Mouse (Mus musculus) kidney, adult 2 months (tissue): ENCODE results near the gene Shisal2b. TPM values are rescaled to one million over a fixed set of nuclear protein-coding genes. Genes with fewer than 3 reads are reported as not detected.

Experiments used
- DNase-seq: peaks from one replicate; pipeline ENCODE4 v3.0.0; 2021
- H3K27ac ChIP-seq: fragments of 200-500 bp; 2 replicates; pipeline ENCODE4 v1.5.1; 2012; ENCODE audit warnings: low read depth, low read length, control low read depth, inconsistent platforms; ENCODE audit not compliant: insufficient read depth
- H3K27me3 ChIP-seq: fragments of 200-500 bp; replicated peaks from 2 replicates; pipeline ENCODE4 v1.6.1; 2012; ENCODE audit warnings: mild to moderate bottlenecking, moderate library complexity, low read length, inconsistent platforms; ENCODE audit not compliant: control insufficient read depth, insufficient read depth
- H3K36me3 ChIP-seq: fragments of 200-500 bp; 2 replicates; pipeline ENCODE4 v1.6.1; 2012; ENCODE audit warnings: mild to moderate bottlenecking, moderate library complexity, low read length, inconsistent platforms; ENCODE audit not compliant: control insufficient read depth, insufficient read depth
- H3K4me1 ChIP-seq: fragments of 200-500 bp; 2 replicates; pipeline ENCODE4 v1.6.1; 2011; ENCODE audit warnings: low read length; ENCODE audit not compliant: control insufficient read depth, insufficient read depth
- H3K4me3 ChIP-seq: fragments of 200-500 bp; 2 replicates; pipeline ENCODE4 v1.5.1; 2011; ENCODE audit warnings: mild to moderate bottlenecking, low read depth, low read length, control low read depth; ENCODE audit not compliant: insufficient read depth
- CTCF ChIP-seq: fragments of 200-500 bp; conservative IDR thresholded peaks from 2 replicates; pipeline ENCODE4 v1.5.1; 2011; ENCODE audit warnings: low read depth, mild to moderate bottlenecking, control low read depth, low read length, moderate library complexity, mixed read lengths; ENCODE audit not compliant: insufficient read depth, insufficient read length
- POLR2A ChIP-seq: fragments of 200-500 bp; IDR thresholded peaks from one replicate; pipeline ENCODE4 v1.6.1; 2011; ENCODE audit warnings: low read depth, low read length, control low read depth
- WGBS: fragments of 180-500 bp; shearing (Covaris S2); methylation state at CpG from one replicate; pipeline ENCODE4 v1.1.7; 2018; 5-methylcytosine and 5-hydroxymethylcytosine counted together
- polyA plus RNA-seq: library from polyadenylated mRNA; depleted of rRNA; stranded (reverse); fragments of >200 nt; gene quantifications from 2 replicates; pipeline ENCODE4 v1.2.3, GENCODE M21; 2012

The Shisal2b gene
- polyA plus RNA-seq, 1 experiment: not detected

- no peak for DNase-seq
- no peaks in the 10 kb centered on the region for H3K36me3 ChIP-seq
- 29% methylated on average over 13 of the region's 16 CpGs for WGBS
- no peak for TF ChIP-seq POLR2A
- H3K27ac ChIP-seq: no peak overlapping the region
- H3K4me1 ChIP-seq: no peaks in the 10 kb centered on the region
- H3K4me3 ChIP-seq: no peak overlapping the region
- no peaks in the 10 kb centered on the region; the same call in 1 of the 2 replicates for H3K27me3 ChIP-seq
Observed at GRCm38 (mm10) chr13:104883566-104884249, 20.0 kb upstream of the Shisal2b start.

- H3K36me3 ChIP-seq: no peaks in the 10 kb centered on the region
- no peak overlapping the region for H3K27ac ChIP-seq
- no peaks in the 10 kb centered on the region for H3K4me1 ChIP-seq
- no peaks in the 10 kb centered on the region; the same call in 1 of the 2 replicates for H3K27me3 ChIP-seq
- DNase-seq: no peak
- 74% methylated on average over 4 of the region's 4 CpGs for WGBS
- TF ChIP-seq POLR2A: no peak
- no peak for TF ChIP-seq CTCF
- H3K4me3 ChIP-seq: no peak overlapping the region
Observed at GRCm38 (mm10) chr13:104878508-104878907, 14.8 kb upstream of the Shisal2b start.

GRCm38 (mm10) chr13:104869907-104870306 lies 6.2 kb upstream of the Shisal2b start:
- no peak for DNase-seq
- WGBS: 95% methylated on average over 2 of the region's 2 CpGs
- TF ChIP-seq CTCF (no peak), POLR2A (no peak)
- H3K4me3 ChIP-seq: no peak overlapping the region
- no peak overlapping the region for H3K27ac ChIP-seq
- no peaks in the 10 kb centered on the region for H3K27me3 ChIP-seq
- H3K36me3 ChIP-seq: no peaks in the 10 kb centered on the region
- H3K4me1 ChIP-seq: no peaks in the 10 kb centered on the region

- 84% methylated on average over 5 of the region's 5 CpGs for WGBS
Observed at GRCm38 (mm10) chr13:104866726-104867125, 3.0 kb upstream of the Shisal2b start.

GRCm38 (mm10) chr13:104853645-104854044 lies 10.0 kb downstream of the Shisal2b start:
- no peak for DNase-seq
- no peak overlapping the region for H3K27ac ChIP-seq
- H3K4me3 ChIP-seq: no peak overlapping the region
- TF ChIP-seq CTCF: no peak
- TF ChIP-seq POLR2A: no peak
- whole genome bisulfite sequencing: 99% methylated on average over 2 of the region's 2 CpGs
- H3K27me3 ChIP-seq: no peaks in the 10 kb centered on the region
- H3K4me1 ChIP-seq: no peaks in the 10 kb centered on the region
- H3K36me3 ChIP-seq: no peaks in the 10 kb centered on the region

More at GRCm38 (mm10) chr13:104866726-104867125, 3.0 kb upstream of the Shisal2b start:
- H3K27ac ChIP-seq: no peak overlapping the region
- no peak for DNase-seq
- H3K36me3 ChIP-seq: no peaks in the 10 kb centered on the region
- no peaks in the 10 kb centered on the region for H3K4me1 ChIP-seq
- TF ChIP-seq POLR2A (no peak), CTCF (no peak)
- no peak overlapping the region for H3K4me3 ChIP-seq
- no peaks in the 10 kb centered on the region for H3K27me3 ChIP-seq

- no peaks in the 10 kb centered on the region for H3K4me1 ChIP-seq
- DNase-seq: no peak
- no peak overlapping the region for H3K27ac ChIP-seq
- H3K27me3 ChIP-seq: no peaks in the 10 kb centered on the region
- no peaks in the 10 kb centered on the region for H3K36me3 ChIP-seq
- H3K4me3 ChIP-seq: no peak overlapping the region
- 83% methylated on average over 8 of the region's 13 CpGs for WGBS
- TF ChIP-seq POLR2A: no peak
Observed at GRCm38 (mm10) chr13:104843295-104844089, 20.2 kb downstream of the Shisal2b start.

GRCm38 (mm10) chr13:104841937-104842336 lies 21.8 kb downstream of the Shisal2b start:
- Histone ChIP-seq H3K4me1 (no peaks in the 10 kb centered on the region), H3K4me3 (no peak overlapping the region), H3K27me3 (no peaks in the 10 kb centered on the region), H3K27ac (no peak overlapping the region), H3K36me3 (peaks cover 1% of the 10 kb centered on the region; the same call in 1 of the 2 replicates)
- 61% methylated on average over 4 of the region's 4 CpGs for WGBS
- DNase-seq: no peak
- TF ChIP-seq POLR2A (no peak), CTCF (no peak)
